Mouse (Mus musculus) urinary bladder, postnatal 4 days (tissue): Measurements from ENCODE around the gene Calu.
"Not testable (repeated sequence)": the region's sequence is repeated elsewhere in the genome, so short reads cannot be mapped to it uniquely, and the experiment has no call there.

Experiments
- DNase-seq, 2 experiments: peaks; one replicate each; pipeline ENCODE4 v3.0.0; 2021 to 2022; ENCODE audit warnings: low spot score in 2 of 2

Calu gene

DNA sequence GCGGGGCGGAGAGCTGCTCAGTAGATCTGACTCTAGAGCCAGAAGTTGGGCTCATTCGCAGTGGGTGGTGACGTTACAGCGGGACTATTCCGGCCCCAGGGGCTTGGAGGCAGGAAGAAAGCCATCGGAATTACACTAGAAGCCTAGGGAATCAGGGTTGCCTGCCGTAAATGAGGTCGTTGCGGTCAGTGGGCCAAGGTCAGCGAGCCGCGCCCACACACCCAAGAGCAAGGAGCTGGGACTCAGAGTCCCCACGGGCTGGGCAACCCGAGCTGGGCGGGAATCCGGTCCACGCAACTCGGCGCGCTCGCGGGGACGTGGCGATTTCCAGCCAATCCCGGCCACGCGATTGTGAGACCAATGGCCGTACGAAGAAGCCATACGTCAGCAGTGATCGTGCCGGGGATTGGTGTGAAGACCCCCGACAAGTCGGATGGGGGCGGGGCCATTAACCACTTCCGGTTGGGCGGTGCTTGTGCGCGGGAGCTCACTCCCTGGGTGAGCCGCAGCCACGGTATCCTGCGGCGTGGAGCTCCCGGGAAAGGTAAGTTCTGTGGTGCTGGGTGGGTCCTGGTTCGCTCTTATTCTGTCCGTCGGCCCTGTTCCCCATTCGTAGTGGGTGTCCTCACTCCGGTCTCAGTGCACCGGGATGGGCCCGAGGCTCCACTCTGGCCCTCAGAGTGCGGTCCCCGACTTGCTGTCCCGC lies at the start of gene Calu:
Gene Calu (plus strand): TSS at position 405 of the 706 bp plus-strand sequence.
- peak; percentile 99 to 100 for DNase-seq

DNA sequence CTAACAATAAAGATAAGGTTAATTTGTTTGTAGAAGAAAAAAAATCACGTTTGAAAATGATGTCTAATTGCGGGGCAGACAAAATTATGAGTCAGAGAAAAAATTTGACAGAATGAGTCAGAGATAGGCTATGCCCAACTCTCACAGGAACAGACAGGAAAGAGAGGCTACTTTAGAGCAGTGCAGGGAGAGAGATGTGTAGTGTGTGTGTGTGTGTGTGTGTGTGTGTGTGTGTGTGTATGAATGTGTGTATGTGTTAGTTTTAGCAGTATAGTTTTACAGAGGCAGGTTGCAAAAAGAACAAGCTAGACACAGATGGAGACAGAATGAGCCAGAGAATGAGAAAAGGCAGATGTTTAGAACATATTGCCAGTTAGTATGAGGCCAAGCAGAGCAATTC lies 48.8 kb upstream of the Calu start:
- DNase-seq: no peak

DNA sequence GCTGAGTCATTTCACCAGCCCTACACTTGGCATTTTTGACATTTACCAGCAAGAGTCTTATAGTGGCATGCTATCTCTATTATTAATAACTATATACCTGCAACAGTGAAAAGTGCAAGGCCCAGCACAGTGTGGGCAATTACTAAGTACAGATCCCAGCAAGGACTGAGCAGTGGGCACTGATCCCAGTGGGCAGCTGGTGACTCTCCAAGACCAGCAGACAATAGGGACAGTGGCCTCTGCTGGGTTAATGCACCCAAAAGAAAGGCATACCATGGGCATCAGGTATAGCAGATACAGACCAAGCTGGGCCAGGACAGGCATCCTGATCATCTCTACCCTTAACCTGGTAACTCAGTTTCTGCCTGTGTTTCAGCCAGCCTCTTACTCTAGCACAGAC lies 44.6 kb upstream of the Calu start:
- no peak for DNase-seq

DNA sequence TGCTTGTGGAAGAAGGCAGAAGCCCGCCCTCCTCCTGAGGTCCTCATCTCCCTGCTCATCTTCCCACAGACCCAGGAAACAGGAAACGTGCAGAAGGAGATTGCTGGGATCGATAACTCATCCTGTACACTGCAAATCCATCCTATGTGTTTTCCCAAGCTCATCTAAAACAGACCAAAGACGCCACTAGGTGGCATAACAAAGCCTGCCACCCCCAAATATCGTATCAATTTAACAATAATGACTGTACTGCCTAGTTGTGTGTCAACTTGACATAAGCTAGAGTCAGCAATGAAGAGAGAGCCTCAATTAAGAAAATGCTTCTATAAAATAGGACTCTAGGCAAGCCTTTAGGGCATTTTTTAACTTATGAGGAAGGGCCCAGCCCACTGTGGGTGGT lies 44.1 kb upstream of the Calu start:
- DNase-seq: no peak

DNA sequence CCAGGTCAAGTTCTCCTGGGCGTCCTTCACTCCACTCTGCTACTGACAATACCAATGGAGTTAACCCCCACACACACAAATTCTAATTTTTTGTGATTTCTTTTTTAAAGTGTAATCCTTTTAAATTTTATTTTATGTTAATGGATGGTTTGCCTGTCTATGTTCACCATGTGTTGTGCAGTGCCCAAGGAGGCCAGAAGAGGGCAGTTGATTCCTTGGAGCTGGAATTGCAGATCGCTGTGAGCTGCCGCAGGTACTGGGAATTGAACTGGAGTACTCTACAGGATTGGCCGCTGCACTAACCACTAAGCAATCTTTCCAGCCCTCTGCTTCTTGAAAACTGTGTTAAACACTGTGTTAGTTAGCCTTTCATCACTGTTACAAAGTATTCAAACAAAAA lies 42.4 kb upstream of the Calu start:
- DNase-seq: no peak

DNA sequence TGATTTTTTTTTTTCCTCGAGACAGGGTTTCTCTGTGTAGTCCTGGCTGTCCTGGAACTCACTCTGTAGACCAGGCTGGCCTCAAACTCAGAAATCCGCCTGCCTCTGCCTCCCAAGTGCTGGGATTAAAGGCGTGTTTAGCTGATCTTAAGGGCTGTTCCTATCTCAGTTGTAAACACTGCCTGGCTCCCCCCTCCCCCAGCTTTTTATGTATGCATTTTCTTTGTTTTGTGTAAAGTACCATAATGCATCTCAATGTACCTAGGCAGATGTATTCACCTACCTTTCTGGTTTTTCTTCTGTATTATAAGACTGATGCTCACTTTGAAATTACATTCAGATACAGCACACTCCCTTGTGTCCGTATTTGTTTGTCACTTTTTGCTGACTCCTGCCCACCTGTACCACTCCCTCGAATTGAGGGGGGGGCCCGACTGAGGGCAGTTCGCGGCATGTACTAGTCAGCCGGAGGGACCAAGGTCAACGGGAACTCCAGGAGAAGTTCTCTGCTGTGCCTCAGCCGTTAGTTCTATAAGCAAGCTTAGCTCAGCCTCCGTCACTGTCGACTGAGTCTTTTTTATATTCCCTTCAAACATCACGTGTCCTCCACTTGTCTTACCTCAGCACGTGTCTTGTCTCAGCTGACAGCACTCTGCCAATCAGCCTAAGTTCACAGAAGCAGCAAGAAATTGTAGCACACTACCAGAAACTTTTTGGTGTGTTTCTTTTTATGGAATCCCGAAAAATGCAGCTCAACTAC lies 38.8 kb upstream of the Calu start:
- no peak for DNase-seq

DNA sequence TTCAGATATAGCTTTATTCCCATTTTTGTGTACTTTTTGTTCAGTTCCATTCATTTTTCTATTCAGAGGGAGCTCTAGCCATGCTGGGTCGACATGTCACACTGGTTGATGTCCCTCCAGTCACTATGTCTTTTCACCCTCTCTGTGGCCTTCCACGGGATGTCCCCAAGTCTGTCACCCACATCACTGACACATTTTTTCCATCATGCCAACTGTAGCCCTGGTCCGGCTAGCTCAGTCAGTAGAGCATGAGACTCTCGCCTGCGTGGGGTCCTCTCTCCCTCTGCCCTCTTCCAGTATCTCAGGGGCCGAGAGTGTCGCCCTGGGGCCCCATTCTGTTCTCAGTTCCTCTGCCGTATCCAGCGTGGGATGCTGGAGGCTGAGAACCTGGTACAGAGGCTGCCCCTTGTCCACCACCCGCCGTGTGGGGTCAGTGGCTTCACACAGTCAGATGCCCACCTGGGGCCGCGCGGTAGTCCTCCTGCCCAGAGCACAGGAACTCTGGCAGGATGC lies 34.1 kb upstream of the Calu start:
- DNase-seq: no peak

DNA sequence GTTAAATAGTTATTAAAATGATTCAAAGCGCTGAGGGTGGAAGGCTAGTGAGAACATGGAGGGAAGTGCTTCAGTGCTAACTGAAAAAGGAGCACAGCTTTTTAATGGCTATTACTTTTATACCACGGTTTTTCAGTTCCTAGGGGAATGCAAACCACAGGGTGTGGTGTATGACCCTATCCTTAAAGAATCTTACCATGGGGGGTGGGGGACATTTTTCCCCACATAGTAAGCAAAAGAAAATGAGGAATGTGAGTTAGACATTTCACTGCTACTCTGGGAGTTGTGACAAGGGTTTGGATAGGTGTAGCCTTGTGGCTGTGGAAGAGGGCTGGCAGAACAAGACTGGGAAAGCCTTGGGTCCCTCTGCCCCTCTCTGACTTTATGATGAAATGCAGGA lies 30.6 kb upstream of the Calu start:
- DNase-seq: no peak

DNA sequence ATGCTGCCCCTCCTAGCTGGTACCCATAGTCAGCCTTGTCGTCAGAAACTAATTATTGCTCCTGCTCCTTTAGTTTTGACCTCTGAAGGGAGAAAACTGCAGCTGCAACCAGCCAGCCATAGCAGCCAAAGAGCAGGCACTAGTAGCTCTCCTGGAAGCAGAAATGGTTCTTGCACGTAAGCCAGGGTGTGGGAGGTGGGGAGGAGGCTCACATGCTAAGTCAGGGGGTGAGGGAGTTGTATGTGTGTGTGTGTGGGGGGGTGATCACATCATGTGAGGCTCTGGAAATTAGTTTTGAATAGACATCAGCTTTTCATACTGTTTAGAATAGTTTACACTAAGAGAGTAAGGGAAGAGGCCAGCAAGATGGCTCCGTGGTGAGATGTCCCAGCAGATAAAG lies 29.9 kb upstream of the Calu start:
- no peak for DNase-seq

DNA sequence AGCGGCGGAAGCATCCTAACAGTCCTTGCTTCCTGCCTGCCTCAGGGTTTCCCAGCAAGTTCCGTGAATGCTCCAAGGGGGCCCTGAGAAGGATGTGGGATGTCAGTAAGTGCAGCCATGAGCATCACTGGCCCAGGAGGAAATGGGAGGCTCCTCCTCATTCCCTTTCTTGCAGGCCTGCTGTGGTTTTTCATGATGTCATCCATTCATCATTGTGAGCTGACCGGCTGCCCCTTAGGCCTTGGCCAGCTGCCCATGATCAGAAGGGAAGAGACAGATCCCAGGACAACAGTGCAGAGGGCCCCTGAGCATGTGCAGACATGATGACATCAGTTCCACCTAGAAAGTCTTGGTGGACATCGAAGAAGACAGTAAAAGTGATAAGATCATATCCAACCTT lies 29.0 kb upstream of the Calu start, which contains the start of gene Fam71f1:
Gene Fam71f1 (plus strand): TSS at position 262 of the 400 bp plus-strand sequence.
- no peak for DNase-seq

DNA sequence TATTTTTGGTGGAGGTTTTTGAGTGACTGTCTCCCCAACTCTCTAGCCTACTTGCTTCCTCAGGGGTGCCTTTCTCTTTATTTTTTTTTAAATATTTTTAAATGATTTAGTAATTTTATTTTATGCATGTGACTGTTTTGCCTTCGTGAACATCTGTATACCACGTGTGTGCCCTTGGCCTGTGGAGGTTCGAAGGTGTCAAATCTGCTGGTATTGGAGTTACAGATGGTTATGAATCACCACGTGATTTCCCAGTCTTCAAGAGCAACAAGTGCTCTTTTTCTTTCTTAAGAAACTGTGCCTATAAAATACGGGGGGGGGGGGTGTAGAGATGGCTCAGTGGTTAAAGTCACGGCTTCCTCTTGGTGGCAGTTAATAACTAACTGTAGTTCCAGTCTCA lies 26.3 kb upstream of the Calu start:
- no peak for DNase-seq

DNA sequence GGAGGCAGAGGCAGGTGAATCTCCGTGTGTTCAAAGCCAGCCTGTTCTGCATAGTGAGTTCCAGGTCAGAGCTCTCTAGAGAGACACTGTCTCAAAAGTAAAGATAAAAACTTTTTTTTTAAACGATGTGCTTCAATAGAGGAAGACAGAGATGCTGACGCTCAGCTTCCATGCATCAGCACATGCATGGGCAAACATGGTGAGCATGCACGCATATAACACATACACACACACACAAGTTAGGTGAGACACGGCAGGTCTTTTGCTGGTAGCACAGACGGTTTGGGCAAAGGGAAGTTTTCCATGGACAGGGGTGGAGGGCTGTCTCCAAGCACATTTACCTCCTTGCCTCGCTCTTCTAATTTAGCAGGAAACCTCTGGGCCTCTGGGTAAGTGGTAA lies 25.7 kb upstream of the Calu start:
- DNase-seq: no peak

DNA sequence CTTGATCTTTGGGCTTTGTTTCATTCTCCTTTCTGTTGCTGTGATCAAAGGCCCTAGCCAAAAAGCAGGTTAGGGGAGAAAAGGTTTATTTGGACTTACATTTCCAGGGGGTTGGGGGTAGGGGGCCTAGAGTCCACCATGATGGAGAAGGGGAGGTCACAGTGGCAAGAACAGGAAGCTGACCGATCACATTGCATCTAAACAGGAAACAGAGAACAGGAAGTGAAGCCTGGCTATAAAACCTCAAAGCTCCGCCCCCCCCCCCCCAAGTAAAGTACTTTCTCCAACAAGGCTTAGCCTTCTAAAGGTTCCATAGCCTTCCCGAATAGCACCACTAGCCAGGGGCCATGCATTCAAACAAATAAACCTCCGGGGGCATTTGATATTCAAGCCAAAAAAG lies 25.1 kb upstream of the Calu start:
- DNase-seq: no peak

DNA sequence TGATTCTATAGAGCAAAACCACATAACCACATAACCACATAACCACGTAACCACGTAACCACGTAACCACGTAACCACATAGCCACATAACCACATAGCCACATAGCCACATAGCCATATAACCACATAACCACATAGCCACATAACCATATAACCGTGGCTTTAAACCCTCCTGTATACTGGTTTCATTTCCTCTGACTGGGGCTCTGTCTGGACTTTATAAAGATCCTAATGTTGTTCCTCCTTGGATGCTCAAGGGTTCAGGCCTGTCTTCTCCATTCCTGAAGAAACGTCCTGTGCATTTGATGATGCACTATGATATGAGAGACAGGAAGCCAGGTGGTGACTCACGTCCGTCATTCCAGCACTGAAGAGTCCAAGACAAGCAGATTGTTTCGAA lies 20.9 kb upstream of the Calu start:
- no peak for DNase-seq

DNA sequence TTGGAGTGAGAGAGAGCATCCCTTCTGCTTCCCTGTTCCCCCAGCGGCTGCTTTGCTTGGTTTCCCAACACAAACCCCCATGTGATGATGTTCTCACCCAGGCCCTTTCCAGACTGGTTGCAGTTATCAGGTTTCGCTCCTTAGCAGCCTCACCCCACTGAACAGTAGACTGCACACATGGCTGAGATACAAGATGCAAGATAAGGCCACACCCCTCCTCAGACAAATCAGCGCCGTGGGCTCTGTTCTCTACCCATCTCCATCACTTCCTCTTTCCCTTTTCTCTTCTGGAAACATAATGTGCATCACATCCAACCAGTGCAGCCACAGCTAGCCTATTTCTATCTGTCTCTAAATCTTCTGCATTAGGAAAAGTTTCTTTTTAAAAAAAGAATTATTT lies 18.4 kb upstream of the Calu start:
- DNase-seq: no peak

DNA sequence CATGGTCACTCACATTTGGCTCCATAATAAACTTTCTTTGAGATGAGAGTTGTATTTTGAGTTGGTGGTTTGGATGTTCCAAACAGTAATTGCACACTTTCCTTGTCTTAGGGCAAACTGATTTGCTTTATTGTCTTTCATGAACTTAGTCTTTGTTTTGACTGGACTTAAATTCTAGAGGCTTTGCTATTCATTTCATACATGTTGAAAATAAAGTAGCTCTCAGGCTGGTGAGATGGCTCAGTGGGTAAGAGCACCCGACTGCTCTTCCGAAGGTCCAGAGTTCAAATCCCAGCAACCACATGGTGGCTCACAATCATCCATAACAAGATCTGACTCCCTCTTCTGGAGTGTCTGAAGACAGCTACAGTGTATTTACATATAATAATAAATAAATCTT lies 1.4 kb upstream of the Calu start:
- DNase-seq: not testable (repeated sequence)

DNA sequence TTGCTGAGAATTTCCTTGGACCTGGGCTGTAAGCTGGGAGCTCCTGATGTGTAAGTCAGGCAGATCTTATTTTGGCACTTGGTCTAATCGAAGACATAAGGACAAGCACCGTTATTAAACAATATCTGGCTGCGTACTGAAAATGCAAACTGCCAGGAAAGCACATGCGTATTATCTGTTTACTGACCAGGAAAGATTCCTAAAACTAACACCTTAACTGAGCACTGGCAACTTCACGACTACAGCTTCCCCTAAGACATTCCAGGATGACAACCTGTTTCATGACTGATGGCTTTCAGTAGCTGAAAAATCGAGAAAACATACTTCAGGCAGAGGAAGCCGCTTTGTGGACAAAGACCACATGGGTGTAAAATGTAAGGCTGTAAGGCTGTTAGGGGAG lies 680 bp upstream of the Calu start:
- DNase-seq: no peak

DNA sequence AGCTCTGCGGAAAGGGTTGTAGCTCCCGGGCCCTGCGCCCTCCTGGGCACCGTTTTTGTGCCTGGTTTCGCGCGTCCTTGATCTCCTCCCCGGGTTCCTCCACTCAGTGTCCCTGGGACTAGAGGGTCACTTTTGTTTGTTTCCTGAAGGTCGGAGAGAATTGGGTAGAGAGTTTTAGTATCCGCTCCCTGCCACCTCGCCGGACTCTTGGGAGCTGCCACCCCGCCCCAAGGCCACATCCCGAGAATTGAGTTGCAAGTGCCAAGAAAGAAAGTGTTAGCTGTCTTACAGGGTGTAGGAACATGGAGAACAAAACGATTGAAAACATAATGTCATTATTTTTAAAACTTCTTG lies 479 bp downstream of the Calu start:
- no peak for DNase-seq

DNA sequence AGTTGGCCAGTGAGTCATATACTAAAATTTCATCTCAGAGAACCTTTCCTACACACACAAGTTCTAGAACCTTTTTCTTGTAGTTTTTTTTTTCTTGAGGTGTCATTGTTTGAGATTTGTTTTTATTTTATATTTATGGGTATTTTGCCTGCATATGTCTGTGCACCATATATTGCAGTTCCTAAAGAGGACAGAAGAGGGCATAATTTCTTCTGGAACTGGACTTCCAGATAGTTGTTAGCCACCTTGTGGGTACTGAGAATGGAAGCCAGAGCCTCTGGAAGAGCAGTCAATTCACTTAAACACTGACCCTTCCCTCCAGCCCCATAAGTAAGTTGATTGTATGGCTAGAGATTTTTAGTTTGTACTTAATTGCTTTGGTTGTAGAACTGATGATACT lies 3.7 kb downstream of the Calu start:
- no peak for DNase-seq

DNA sequence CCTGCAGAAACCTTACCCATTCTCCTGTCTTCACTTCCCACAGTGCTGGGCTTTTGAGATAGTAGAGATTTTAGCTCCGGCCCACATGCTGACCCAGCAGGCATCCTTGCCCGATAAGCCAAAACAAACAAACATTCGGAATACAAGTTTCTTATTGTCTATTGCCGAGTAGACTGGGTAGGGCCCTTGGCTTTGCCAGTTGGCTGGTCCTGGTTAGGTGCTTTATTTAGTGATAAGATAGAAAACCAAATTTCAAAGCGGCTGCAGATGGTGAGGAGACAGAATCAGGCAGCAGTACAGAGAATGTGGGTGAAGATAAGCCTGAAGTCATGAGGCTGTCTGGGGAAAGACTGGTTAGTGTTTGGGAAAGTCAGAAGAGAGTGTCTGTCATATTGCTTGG lies 4.9 kb downstream of the Calu start:
- no peak for DNase-seq

DNA sequence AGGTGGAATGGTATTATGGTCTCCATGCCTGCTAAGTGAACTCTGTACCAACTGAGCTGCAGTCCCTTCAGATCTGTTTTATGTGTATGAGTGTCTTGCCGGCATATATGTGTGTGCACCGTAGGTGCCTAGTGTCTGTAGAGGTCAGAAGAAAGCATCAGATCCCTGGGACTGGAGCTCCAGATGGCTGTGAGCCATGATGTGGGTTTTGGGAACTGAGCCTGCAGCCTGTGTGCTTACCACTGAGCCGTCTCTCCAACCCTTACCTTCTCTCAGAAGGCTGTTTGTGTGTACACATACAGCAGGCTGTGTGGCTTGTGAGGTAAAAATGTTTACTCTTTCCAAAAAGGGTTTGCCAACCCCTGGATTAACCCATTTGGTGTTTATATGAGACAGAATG lies 11.5 kb downstream of the Calu start:
- DNase-seq: no peak

DNA sequence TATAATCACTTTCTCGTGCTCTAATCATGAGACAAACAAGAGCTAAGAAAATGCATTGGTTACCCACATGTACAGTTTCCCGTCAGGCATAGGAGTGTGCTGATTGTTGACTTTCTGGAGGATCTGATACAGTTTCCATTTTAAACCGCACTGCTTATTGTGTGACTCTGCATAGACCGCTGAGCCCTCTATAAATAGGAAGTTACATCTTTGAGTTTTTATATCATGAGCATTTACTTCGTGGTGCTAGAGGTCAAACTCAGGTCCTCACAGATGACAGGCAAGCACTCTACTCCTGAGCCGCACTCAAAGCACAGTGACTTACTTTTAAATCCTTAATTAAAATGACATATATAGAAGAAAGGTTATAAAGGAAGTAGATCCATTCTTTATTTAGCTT lies 12.3 kb downstream of the Calu start:
- DNase-seq: no peak
